Mouse (Mus musculus) testis, adult 2 months (tissue): ENCODE measurements around the gene Ablim2. TPM values are rescaled to one million over a fixed set of nuclear protein-coding genes. Genes with fewer than 3 reads are reported as not detected.

Experiments
- H3K27ac ChIP-seq: fragments of 200-500 bp; 2 replicates; pipeline ENCODE4 v1.5.1; 2012; ENCODE audit warnings: low read depth, low read length; ENCODE audit not compliant: control insufficient read depth, insufficient read depth
- H3K27me3 ChIP-seq: fragments of 200-500 bp; 2 replicates; pipeline ENCODE4 v1.6.1; 2012; ENCODE audit warnings: mild to moderate bottlenecking, low read length, moderate library complexity; ENCODE audit not compliant: control insufficient read depth, insufficient read depth
- H3K36me3 ChIP-seq: fragments of 200-500 bp; 2 replicates; pipeline ENCODE4 v1.6.1; 2012; ENCODE audit warnings: mild to moderate bottlenecking, low read length; ENCODE audit not compliant: control insufficient read depth, insufficient read depth
- H3K4me1 ChIP-seq: fragments of 200-500 bp; 2 replicates; pipeline ENCODE4 v1.6.1; 2012; ENCODE audit warnings: low read length; ENCODE audit not compliant: control insufficient read depth, insufficient read depth
- H3K4me3 ChIP-seq: fragments of 200-500 bp; 2 replicates; pipeline ENCODE4 v1.5.1; 2012; ENCODE audit warnings: low read depth, mild to moderate bottlenecking, low read length, moderate library complexity, mixed read lengths; ENCODE audit not compliant: control insufficient read depth
- CTCF ChIP-seq: fragments of 200-500 bp; IDR thresholded peaks from 2 replicates; pipeline ENCODE4 v1.5.1; 2012; ENCODE audit warnings: low read depth, mild to moderate bottlenecking, inconsistent platforms, low read length, moderate library complexity; ENCODE audit not compliant: control insufficient read depth, insufficient read depth, insufficient replicate concordance
- POLR2A ChIP-seq: fragments of 200-500 bp; IDR thresholded peaks from 2 replicates; pipeline ENCODE4 v1.6.1; 2012; ENCODE audit warnings: low read depth, mild to moderate bottlenecking, inconsistent platforms, low read length, moderate library complexity; ENCODE audit not compliant: control insufficient read depth
- polyA plus RNA-seq: library from polyadenylated mRNA; depleted of rRNA; stranded (reverse); fragments of >200 nt; gene quantifications from 2 replicates; pipeline ENCODE4 v1.2.3, GENCODE M21; 2012

Gene Ablim2
- polyA plus RNA-seq, 1 experiment, result 1.2 TPM

GRCm38 (mm10) chr5:35746910-35747309, 10.8 kb upstream of the Ablim2 start:
- Histone ChIP-seq H3K36me3 (no peaks in the 10 kb centered on the region), H3K4me1 (no peaks in the 10 kb centered on the region; the same call in 1 of the 2 replicates), H3K27ac (no peak overlapping the region), H3K27me3 (no peaks in the 10 kb centered on the region), H3K4me3 (no peak overlapping the region)
- TF ChIP-seq POLR2A (no peak), CTCF (peak; percentile 88; the same call in 1 of the 2 replicates)

- TF ChIP-seq CTCF (no peak), POLR2A (no peak)
- Histone ChIP-seq H3K27me3 (no peaks in the 10 kb centered on the region), H3K4me1 (no peaks in the 10 kb centered on the region; the same call in 1 of the 2 replicates), H3K36me3 (no peaks in the 10 kb centered on the region), H3K4me3 (no peak overlapping the region), H3K27ac (no peak overlapping the region)
Measured at GRCm38 (mm10) chr5:35749416-35749815, 8.3 kb upstream of the Ablim2 start.

GRCm38 (mm10) chr5:35750026-35750425, 7.7 kb upstream of the Ablim2 start:
- H3K27ac ChIP-seq, result no peak overlapping the region
- TF ChIP-seq POLR2A (no peak), CTCF (no peak)
- no peak overlapping the region for H3K4me3 ChIP-seq

GRCm38 (mm10) chr5:35751016-35751415, 6.7 kb upstream of the Ablim2 start:
- H3K27me3 ChIP-seq, result no peaks in the 10 kb centered on the region
- no peak overlapping the region for H3K27ac ChIP-seq
- no peaks in the 10 kb centered on the region for H3K36me3 ChIP-seq
- TF ChIP-seq POLR2A (no peak), CTCF (no peak)
- no peak overlapping the region for H3K4me3 ChIP-seq
- no peaks in the 10 kb centered on the region; the same call in 1 of the 2 replicates for H3K4me1 ChIP-seq

More at GRCm38 (mm10) chr5:35750026-35750425, 7.7 kb upstream of the Ablim2 start:
- Histone ChIP-seq H3K27me3 (no peaks in the 10 kb centered on the region), H3K4me1 (no peaks in the 10 kb centered on the region; the same call in 1 of the 2 replicates), H3K36me3 (no peaks in the 10 kb centered on the region)

GRCm38 (mm10) chr5:35755131-35755733, 2.4 kb upstream of the Ablim2 start:
- peaks cover 14% of the 10 kb centered on the region for H3K4me1 ChIP-seq
- no peak overlapping the region for H3K27ac ChIP-seq
- no peak overlapping the region for H3K4me3 ChIP-seq
- no peaks in the 10 kb centered on the region for H3K27me3 ChIP-seq
- no peak for TF ChIP-seq POLR2A
- TF ChIP-seq CTCF, result peak; percentile 74; the same call in 1 of the 2 replicates
- no peaks in the 10 kb centered on the region for H3K36me3 ChIP-seq

- no peak overlapping the region for H3K4me3 ChIP-seq
- H3K36me3 ChIP-seq, result no peaks in the 10 kb centered on the region
- no peaks in the 10 kb centered on the region for H3K27me3 ChIP-seq
- H3K4me1 ChIP-seq, result peaks cover 14% of the 10 kb centered on the region
- H3K27ac ChIP-seq, result no peak overlapping the region
- TF ChIP-seq POLR2A (no peak), CTCF (no peak)
Measured at GRCm38 (mm10) chr5:35756020-35756419, 1.7 kb upstream of the Ablim2 start.

GRCm38 (mm10) chr5:35756997-35757638, 562 bp upstream of the Ablim2 start:
- Histone ChIP-seq H3K4me3 (peak overlapping the region; percentile 50), H3K36me3 (no peaks in the 10 kb centered on the region), H3K27ac (no peak overlapping the region), H3K27me3 (no peaks in the 10 kb centered on the region), H3K4me1 (peaks cover 14% of the 10 kb centered on the region)
- TF ChIP-seq POLR2A (no peak), CTCF (no peak)
